Mouse (Mus musculus) lung, adult 2 months (tissue): Measurements from ENCODE around the gene Cadm1.

ENCODE experiments used
- CTCF ChIP-seq: fragments of 200-500 bp; IDR thresholded peaks from 2 replicates; pipeline ENCODE4 v1.5.1; 2011; ENCODE audit warnings: mild to moderate bottlenecking, low read length, control low read depth; ENCODE audit not compliant: insufficient read depth
- POLR2A ChIP-seq: fragments of 200-500 bp; IDR thresholded peaks from 2 replicates; pipeline ENCODE4 v1.6.1; 2011; ENCODE audit warnings: low read depth, mild to moderate bottlenecking, control low read depth, low read length, borderline replicate concordance; ENCODE audit errors: extremely low read depth

DNA sequence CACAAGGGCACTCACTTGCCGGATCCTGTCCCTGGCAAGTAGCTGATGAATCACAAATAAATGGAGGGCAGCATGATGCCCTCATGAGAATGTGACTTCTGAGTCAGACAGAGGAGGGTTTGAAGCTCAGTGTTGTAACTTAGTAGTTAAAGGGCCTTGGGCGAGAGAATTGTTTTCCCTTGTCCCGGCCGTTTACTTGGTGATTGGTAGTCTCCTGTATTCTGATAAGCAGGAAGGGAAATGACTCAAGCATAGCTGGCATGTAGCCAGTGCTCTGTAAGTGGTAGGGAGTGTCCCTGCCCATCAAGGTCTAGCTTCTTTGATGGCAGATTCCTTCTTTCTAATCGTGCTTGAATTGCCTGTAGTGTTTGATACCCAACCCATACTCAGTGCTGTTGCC, 59.9 kb downstream of the Cadm1 start:
- TF ChIP-seq POLR2A (no peak), CTCF (no peak)
